Mouse (Mus musculus): ENCODE measurements around the gene Rapgef4.

- TF ChIP-seq CTCF (IDR thresholded peaks at IDR 0.05; ENCODE audit: borderline replicate concordance, insufficient read depth, low read depth, low read length) (peak; percentile 87), POLR2A (IDR thresholded peaks at IDR 0.05; ENCODE audit: borderline replicate concordance, insufficient read depth, low read length) (no peak)
Observed at GRCm38 (mm10) chr2:72035616-72036015, 54.6 kb downstream of the Rapgef4 start.
